Mouse (Mus musculus): ENCODE results near the gene Nfkbib. TPM values are rescaled to one million over a fixed set of nuclear protein-coding genes. Genes with fewer than 3 reads are reported as not detected.

The Nfkbib gene
- total RNA-seq, 2 experiments from 2014 or later: 34.8 to 36.8 TPM

GRCm38 (mm10) chr7:28709454-28709853 lies 57.9 kb downstream of the Nfkbib start:
- TF ChIP-seq CTCF (IDR thresholded peaks at IDR 0.05): no peak
- DNase-seq (ENCODE audit: extremely low spot score in 1 of 2, low spot score in 2 of 2): no peak
- intact Hi-C loops (cut with DNase I): no loop called here
- Histone ChIP-seq H3K27ac (no peak overlapping the region), H3K4me3 (no peak overlapping the region)

Other genes starting within 250 kb of the Nfkbib start
- not detected for gene Ifnl3, start 244.7 kb downstream of the Nfkbib start, total RNA-seq (2021)
- gene Sycn, start 226.6 kb downstream of the Nfkbib start, total RNA-seq (2021): not detected
- gene Nccrp1, start 220.3 kb downstream of the Nfkbib start, total RNA-seq (2021): under 1 TPM in 1 of 2 experiments, not detected in 1; 0.30 TPM
- 10 to 100 TPM; 74.9 to 78.9 TPM for gene Samd4b, start 169.4 kb downstream of the Nfkbib start, total RNA-seq (2021)
- 1 to 10 TPM; 8.2 to 9.8 TPM for gene Pak4, start 169.3 kb downstream of the Nfkbib start, total RNA-seq (2021)
- 1 to 10 TPM; 1.4 to 2.5 TPM for gene Acp7, start 136.2 kb downstream of the Nfkbib start, total RNA-seq (2021)
- 10 to 100 TPM; 24.6 to 26.2 TPM for gene Fbxo27, start 74.7 kb downstream of the Nfkbib start, total RNA-seq (2021)
- 1 to 10 TPM; 1.9 to 2.2 TPM for gene Fbxo17, start 50.7 kb downstream of the Nfkbib start, total RNA-seq (2021)
- 10 to 100 TPM; 58.3 to 69.0 TPM for gene Mrps12, start 25.7 kb downstream of the Nfkbib start, total RNA-seq (2021)
- 10 to 100 TPM; 13.0 to 13.9 TPM for gene Sars2, start 25.5 kb downstream of the Nfkbib start, total RNA-seq (2021)
- gene Ccer2, start 11.3 kb downstream of the Nfkbib start, total RNA-seq (2021): 1 to 10 TPM; 1.0 to 1.9 TPM
- gene Sirt2, start 777 bp downstream of the Nfkbib start, total RNA-seq (2021): 100 to 1,000 TPM; 119 to 122 TPM
- 1 to 10 TPM; 2.7 to 3.1 TPM for gene Rinl, start 21.5 kb upstream of the Nfkbib start, total RNA-seq (2021)
- 100 to 1,000 TPM; 434 to 438 TPM for gene Hnrnpl, start 41.0 kb upstream of the Nfkbib start, total RNA-seq (2021)
- 10 to 100 TPM; 46.3 to 49.8 TPM for gene Ech1, start 57.7 kb upstream of the Nfkbib start, total RNA-seq (2021)
- gene Lgals4, start 66.3 kb upstream of the Nfkbib start, total RNA-seq (2021): 1 to 10 TPM; 2.6 to 2.9 TPM
- under 1 TPM in 1 of 2 experiments, not detected in 1; 0.49 TPM for gene Lgals7, start 96.3 kb upstream of the Nfkbib start, total RNA-seq (2021)
- gene Capn12, start 113.9 kb upstream of the Nfkbib start, total RNA-seq (2021): 1 to 10 TPM; 1.5 to 2.0 TPM
- gene Actn4, start 194.8 kb upstream of the Nfkbib start, total RNA-seq (2021): 100 to 1,000 TPM; 196 to 199 TPM
- gene Eif3k, start 214.4 kb upstream of the Nfkbib start, total RNA-seq (2021): 100 to 1,000 TPM; 179 to 192 TPM
- gene Map4k1, start 214.5 kb upstream of the Nfkbib start, total RNA-seq (2021): 1 to 10 TPM; 1.8 to 2.3 TPM